Mouse (Mus musculus) heart, embryonic 14.5 days (tissue): ENCODE measurements around the gene Mier2. TPM values are rescaled to one million over a fixed set of nuclear protein-coding genes. Genes with fewer than 3 reads are reported as not detected.

Source experiments
- ATAC-seq: fragments of 200-750 bp; cut with Nextera tagmentation; 2 replicates; pipeline ENCODE4 v1.8.0; 2017; ENCODE audit warnings: low read depth, moderate TSS enrichment; ENCODE audit not compliant: insufficient number of reproducible peaks, insufficient read depth, low FRiP score
- H3K27ac ChIP-seq, 2 experiments: fragments of 200-500 bp in 1 of 2; fragments of 300-500 bp in 1 of 2; sonication (generic) in 1 of 2; replicated peaks in 1 of 2; 2 replicates each; pipeline ENCODE4 v1.5.1; 2012 to 2014; ENCODE audit warnings: low read depth in 2 of 2, low read length in 2 of 2, control low read depth in 1 of 2, mild to moderate bottlenecking in 1 of 2, mixed read lengths in 1 of 2; ENCODE audit not compliant: control insufficient read depth in 1 of 2, insufficient read depth in 1 of 2
- H3K27me3 ChIP-seq: fragments of 300-500 bp; sonication (generic); 2 replicates; pipeline ENCODE4 v1.6.1; 2014; ENCODE audit warnings: mild to moderate bottlenecking, low read length, control low read depth; ENCODE audit not compliant: control insufficient read depth, insufficient read depth
- H3K36me3 ChIP-seq: fragments of 300-500 bp; sonication (generic); 2 replicates; pipeline ENCODE4 v1.6.1; 2014; ENCODE audit warnings: mild to moderate bottlenecking, control low read depth, low read length, mixed read lengths; ENCODE audit not compliant: control insufficient read depth, insufficient read depth
- H3K4me1 ChIP-seq, 2 experiments: fragments of 200-500 bp in 1 of 2; fragments of 300-500 bp in 1 of 2; sonication (generic) in 1 of 2; 2 replicates each; pipeline ENCODE4 v1.6.1; 2012 to 2014; ENCODE audit warnings: low read length in 2 of 2, control low read depth in 1 of 2, mixed read lengths in 1 of 2; ENCODE audit not compliant: control insufficient read depth in 2 of 2, insufficient read depth in 2 of 2
- H3K4me2 ChIP-seq: fragments of 300-500 bp; sonication (generic); 2 replicates; pipeline ENCODE4 v1.6.1; 2014; ENCODE audit warnings: mild to moderate bottlenecking, low read length
- H3K4me3 ChIP-seq, 2 experiments: fragments of 200-500 bp in 1 of 2; fragments of 300-500 bp in 1 of 2; sonication (generic) in 1 of 2; 2 replicates each; pipeline ENCODE4 v1.5.1; 2012 to 2014; ENCODE audit warnings: low read length in 2 of 2, mild to moderate bottlenecking in 2 of 2, control low read depth in 1 of 2, low read depth in 1 of 2, moderate library complexity in 1 of 2; ENCODE audit not compliant: control insufficient read depth in 1 of 2, insufficient read depth in 1 of 2
- H3K9ac ChIP-seq: fragments of 300-500 bp; sonication (generic); 2 replicates; pipeline ENCODE4 v1.6.1; 2014; ENCODE audit warnings: mild to moderate bottlenecking, low read length
- H3K9me3 ChIP-seq: fragments of 300-500 bp; sonication (generic); 2 replicates; pipeline ENCODE4 v1.6.1; 2016; ENCODE audit warnings: low read length, control low read depth; ENCODE audit not compliant: control insufficient read depth
- WGBS: fragments of 180-500 bp; shearing (Covaris S2); extraction: QIAGEN DNeasy Blood & Tissue Kit; methylation state at CpG from one replicate; pipeline ENCODE4 v1.1.7; 2014; 5-methylcytosine and 5-hydroxymethylcytosine counted together
- polyA plus RNA-seq: library from polyadenylated mRNA; unstranded; fragments of >200 nt; fragmentation: Nextera tagmentation; extraction: Ambion mirVana; gene quantifications from 2 replicates; pipeline ENCODE4 v1.2.1, GENCODE M21; 2014

Gene Mier2
- polyA plus RNA-seq, 1 experiment from 2014 or later, result 30.6 TPM

DNA sequence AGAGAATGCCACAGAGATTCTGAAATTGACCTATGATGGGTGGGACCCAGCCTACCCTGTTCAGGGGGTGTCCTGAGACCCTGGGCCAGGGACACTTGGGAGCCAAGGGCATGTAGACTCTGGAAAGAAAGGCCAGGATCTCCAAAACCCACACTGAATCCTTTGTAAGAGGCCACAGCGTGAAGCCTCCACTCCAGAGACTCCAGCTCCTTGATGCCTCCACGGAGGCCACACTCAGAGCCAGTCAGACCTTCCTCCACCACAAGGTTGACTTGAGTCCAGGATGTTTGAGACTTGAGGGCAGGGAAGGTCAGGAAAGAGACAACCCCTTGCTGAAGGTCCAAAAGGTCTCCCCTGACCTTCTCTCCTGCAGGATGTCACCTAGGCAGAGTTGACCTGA, 20.6 kb downstream of the Mier2 start:
- Histone ChIP-seq H3K36me3 (peaks cover 8% of the 10 kb centered on the region), H3K4me3 (no peak overlapping the region), H3K4me1 (peaks cover 2 to 8% of the 10 kb centered on the region in 2 experiments), H3K27ac (no peak overlapping the region), H3K9ac (no peak overlapping the region), H3K4me2 (no peak overlapping the region), H3K27me3 (no peaks in the 10 kb centered on the region), H3K9me3 (no peaks in the 10 kb centered on the region)
- no peak for ATAC-seq
- 83% methylated on average over 2 of the region's 2 CpGs for WGBS

DNA sequence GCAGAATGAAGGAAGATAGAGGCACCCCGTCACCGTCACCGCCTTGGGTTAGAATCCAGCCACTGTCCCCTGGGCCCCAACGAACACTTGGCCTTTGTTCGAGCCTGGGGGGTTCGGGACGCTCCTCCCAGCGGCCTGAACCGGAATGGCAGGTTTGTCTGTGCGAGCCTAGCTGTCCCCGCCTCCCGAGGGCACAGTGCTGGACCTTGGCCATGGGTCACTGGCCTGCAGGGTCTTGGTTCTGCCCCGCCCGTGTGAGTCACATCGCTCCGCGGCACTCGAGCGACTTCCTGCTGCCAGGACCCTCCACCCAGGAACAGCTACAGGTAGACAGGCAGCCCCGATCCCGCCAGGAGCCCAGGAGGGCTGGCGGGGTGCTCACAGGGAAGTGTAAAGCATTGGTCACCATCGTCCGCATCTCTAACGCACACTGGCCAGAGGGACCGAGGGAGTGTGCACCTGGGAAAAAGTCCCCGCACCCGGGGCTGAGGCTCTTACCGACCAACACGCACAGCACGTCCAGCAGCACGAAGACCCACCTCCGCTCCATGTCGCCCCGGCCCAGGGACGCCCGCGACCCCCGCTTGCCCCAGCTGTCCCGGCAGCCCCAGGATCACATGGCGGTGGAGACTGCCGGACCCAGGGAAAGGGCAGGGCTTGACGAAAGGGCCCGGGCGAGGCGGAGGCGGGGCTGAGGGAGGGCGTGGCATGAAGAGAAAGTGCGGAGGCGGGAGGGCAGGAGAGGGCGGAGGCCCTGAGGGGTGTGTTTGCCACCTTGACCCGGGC, 21.7 kb downstream of the Mier2 start, which contains the start of gene Plpp2:
Gene Plpp2, minus strand, starts transcription at position 671 of the 786 bp plus-strand sequence.
- Histone ChIP-seq H3K4me1 (peaks cover 2 to 8% of the 10 kb centered on the region in 2 experiments), H3K4me2 (peak within 1 kb of the TSS; percentile 96), H3K27me3 (no peaks in the 10 kb centered on the region), H3K27ac (no peak within 1 kb of the TSS), H3K4me3 (peak within 1 kb of the TSS; percentile 47 to 54), H3K9me3 (no peaks in the 10 kb centered on the region), H3K36me3 (no peaks in the 10 kb centered on the region; the same call in 1 of the 2 replicates), H3K9ac (peak within 1 kb of the TSS; percentile 67)
- under 1% methylated on average over 48 of the region's 52 CpGs for WGBS
- peak; percentile 65 for ATAC-seq

DNA sequence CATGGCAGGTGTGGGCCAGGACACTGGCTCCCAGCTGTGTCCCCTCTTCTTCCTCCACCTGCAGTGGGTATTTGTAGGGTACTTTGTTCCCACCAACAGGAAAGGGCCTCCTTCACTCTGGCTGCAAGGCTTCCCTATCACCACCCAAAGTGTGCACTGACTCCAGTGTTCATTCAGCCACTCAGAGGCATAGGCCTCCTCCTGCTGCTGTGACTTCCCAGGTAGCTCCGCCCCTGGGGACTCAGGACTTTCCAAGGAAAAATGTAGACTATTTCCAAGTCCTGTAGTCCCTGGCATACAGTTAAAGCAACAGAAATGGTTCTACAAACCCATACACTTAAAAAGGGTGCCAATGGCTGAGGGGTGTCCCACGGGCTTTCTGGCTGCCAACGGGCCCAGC, 22.3 kb downstream of the Mier2 start:
- no peaks in the 10 kb centered on the region for H3K27me3 ChIP-seq
- 37% methylated on average over 3 of the region's 3 CpGs for whole genome bisulfite sequencing
- peak overlapping the region; percentile 47 to 54 for H3K4me3 ChIP-seq
- peaks cover 2 to 8% of the 10 kb centered on the region in 2 experiments for H3K4me1 ChIP-seq
- peak overlapping the region; percentile 96 for H3K4me2 ChIP-seq
- no peak for ATAC-seq
- no peak overlapping the region for H3K27ac ChIP-seq
- H3K9ac ChIP-seq, result peak overlapping the region; percentile 67
- H3K36me3 ChIP-seq, result no peaks in the 10 kb centered on the region; the same call in 1 of the 2 replicates
- no peaks in the 10 kb centered on the region for H3K9me3 ChIP-seq

DNA sequence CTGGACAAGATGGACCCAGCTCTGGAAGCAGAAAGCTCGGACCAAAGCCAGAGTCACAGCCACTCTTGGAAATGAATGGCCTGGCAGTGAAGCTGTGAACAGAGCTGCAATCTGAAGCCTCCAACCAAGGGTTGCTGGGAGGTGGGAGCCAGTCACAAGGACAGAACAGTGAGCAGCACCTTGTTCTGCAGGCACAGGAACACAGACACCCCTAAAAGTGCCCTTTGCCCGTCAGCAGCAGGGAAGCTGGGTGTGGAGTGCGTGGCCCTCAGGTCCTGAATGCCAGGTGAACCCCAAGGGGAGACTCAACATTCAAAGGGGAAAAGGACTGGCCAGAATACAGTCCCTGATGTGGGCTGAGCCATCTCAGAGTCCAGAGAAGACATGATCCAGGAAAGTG, 23.4 kb downstream of the Mier2 start:
- Histone ChIP-seq H3K27ac (no peak overlapping the region), H3K4me3 (no peak overlapping the region), H3K9me3 (no peaks in the 10 kb centered on the region), H3K4me2 (no peak overlapping the region), H3K4me1 (peaks cover 2 to 8% of the 10 kb centered on the region in 2 experiments), H3K36me3 (peaks cover 2% of the 10 kb centered on the region), H3K27me3 (no peaks in the 10 kb centered on the region), H3K9ac (no peak overlapping the region)
- WGBS, result 83% methylated on average over 3 of the region's 3 CpGs
- no peak for ATAC-seq

DNA sequence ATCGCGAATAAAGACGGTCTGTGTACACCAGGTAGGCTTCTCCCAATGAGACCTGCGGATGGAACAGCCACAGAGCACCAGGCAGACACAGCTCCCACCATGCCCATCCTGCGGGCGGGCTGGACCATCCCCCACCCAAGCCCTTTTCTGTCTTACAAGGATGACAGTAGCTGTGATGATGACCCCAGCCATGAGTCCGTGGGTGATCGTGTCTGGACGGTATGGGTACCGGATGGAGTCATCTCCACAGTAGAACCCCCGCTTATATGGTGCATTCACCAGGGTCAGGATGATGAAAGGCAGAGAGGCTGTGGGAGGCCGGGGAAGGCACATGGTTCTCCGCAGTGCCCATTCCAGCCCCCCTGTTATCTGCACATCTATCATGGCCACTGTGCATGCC, 24.3 kb downstream of the Mier2 start:
- Histone ChIP-seq H3K9ac (no peak overlapping the region), H3K4me2 (no peak overlapping the region), H3K9me3 (no peaks in the 10 kb centered on the region), H3K27me3 (no peaks in the 10 kb centered on the region), H3K36me3 (peaks cover 6% of the 10 kb centered on the region), H3K4me1 (peaks cover 2 to 8% of the 10 kb centered on the region in 2 experiments), H3K4me3 (no peak overlapping the region), H3K27ac (no peak overlapping the region)
- no peak for ATAC-seq
- 90% methylated on average over 13 of the region's 13 CpGs for WGBS

DNA sequence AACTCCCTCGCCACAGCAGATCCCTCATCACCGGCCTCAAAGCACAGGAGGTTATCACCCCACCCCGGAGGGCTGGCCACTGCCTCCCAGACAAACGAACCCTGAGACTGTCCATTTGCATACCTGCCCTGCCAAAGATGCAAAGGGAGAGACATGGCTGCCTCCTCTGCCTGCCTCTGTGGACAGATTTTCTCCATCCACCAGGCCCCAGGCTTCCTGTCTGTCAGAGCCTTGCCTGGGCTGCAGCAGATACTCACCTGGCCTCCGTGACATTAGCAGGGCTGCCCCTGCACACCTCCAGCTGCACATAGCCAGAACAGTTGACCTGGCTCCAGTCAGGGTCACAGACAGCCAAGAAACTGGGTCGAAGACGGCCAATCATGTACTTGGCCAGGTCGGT, 24.8 kb downstream of the Mier2 start:
- Histone ChIP-seq H3K4me1 (peaks cover 2 to 8% of the 10 kb centered on the region in 2 experiments), H3K9ac (no peak overlapping the region), H3K36me3 (peaks cover 10% of the 10 kb centered on the region), H3K27me3 (no peaks in the 10 kb centered on the region), H3K9me3 (no peaks in the 10 kb centered on the region), H3K4me2 (no peak overlapping the region), H3K27ac (no peak overlapping the region), H3K4me3 (no peak overlapping the region)
- no peak for ATAC-seq
- WGBS, result 61% methylated on average over 8 of the region's 8 CpGs

DNA sequence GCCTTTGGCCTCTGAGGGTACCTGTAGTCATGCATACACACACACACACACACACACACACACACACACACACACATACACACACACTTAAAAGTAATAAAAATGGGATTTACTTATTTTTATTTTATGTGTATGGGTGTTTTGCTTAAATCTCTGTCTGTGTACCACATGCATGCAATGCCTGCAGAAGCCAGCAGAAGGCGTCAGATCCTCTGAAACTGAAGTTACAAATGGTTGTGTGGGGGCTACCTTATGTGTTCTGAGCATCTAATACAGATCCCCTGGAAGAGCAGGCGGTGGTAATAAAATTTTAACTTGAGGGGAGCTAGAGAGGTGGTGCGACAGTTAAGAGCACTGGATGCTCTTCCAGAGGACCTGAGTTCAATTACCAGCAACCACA, 26.9 kb downstream of the Mier2 start:
- H3K4me3 ChIP-seq, result no peak overlapping the region
- H3K27ac ChIP-seq, result no peak overlapping the region
- peaks cover 0 to 6% of the 10 kb centered on the region in 2 experiments; a peak in 2 of 4 replicates for H3K4me1 ChIP-seq
- H3K9me3 ChIP-seq, result no peaks in the 10 kb centered on the region
- no peak overlapping the region for H3K9ac ChIP-seq
- peaks cover 10% of the 10 kb centered on the region for H3K36me3 ChIP-seq
- no peak overlapping the region for H3K4me2 ChIP-seq
- ATAC-seq, result no peak
- no peaks in the 10 kb centered on the region for H3K27me3 ChIP-seq
- 77% methylated on average over 3 of the region's 3 CpGs for WGBS
